Mouse (Mus musculus) limb, embryonic 10.5 days (tissue): ENCODE results near the gene Elk3. TPM values are rescaled to one million over a fixed set of nuclear protein-coding genes. Genes with fewer than 3 reads are reported as not detected.

Experiments
- DNase-seq: peaks from one replicate; pipeline ENCODE4 v3.0.0-alpha.2; 2017; ENCODE audit warnings: low spot score
- H3K27ac ChIP-seq: fragments of 300-500 bp; sonication (generic); 2 replicates; pipeline ENCODE4 v1.5.1; 2016; ENCODE audit warnings: mild to moderate bottlenecking
- H3K27me3 ChIP-seq: fragments of 300-500 bp; sonication (generic); 2 replicates; pipeline ENCODE4 v1.6.1; 2016; ENCODE audit warnings: low read depth, mild to moderate bottlenecking; ENCODE audit not compliant: poor library complexity, severe bottlenecking
- H3K36me3 ChIP-seq: fragments of 300-500 bp; sonication (generic); 2 replicates; pipeline ENCODE4 v1.6.1; 2016; ENCODE audit warnings: mild to moderate bottlenecking, moderate library complexity
- H3K4me1 ChIP-seq: fragments of 300-500 bp; sonication (generic); 2 replicates; pipeline ENCODE4 v1.6.1; 2016
- H3K4me3 ChIP-seq: fragments of 300-500 bp; sonication (generic); 2 replicates; pipeline ENCODE4 v1.5.1; 2016; ENCODE audit warnings: mild to moderate bottlenecking, moderate library complexity
- H3K9me3 ChIP-seq: fragments of 300-500 bp; sonication (generic); replicated peaks from 2 replicates; pipeline ENCODE4 v1.6.1; 2016; ENCODE audit warnings: mild to moderate bottlenecking
- WGBS: fragments of 180-500 bp; shearing (Covaris S2); methylation state at CpG from one replicate; pipeline ENCODE4 v1.1.7; 2016; 5-methylcytosine and 5-hydroxymethylcytosine counted together
- polyA plus RNA-seq: library from polyadenylated mRNA; unstranded; fragments of >200 nt; fragmentation: Nextera tagmentation; extraction: Ambion mirVana; gene quantifications from 2 replicates; pipeline ENCODE4 v1.2.1, GENCODE M21; 2016

The Elk3 gene
- polyA plus RNA-seq, 1 experiment from 2014 or later: 36.0 TPM

GRCm38 (mm10) chr10:93283258-93283657 is 27.7 kb downstream of the Elk3 start:
- Histone ChIP-seq H3K9me3 (no peaks in the 10 kb centered on the region), H3K4me3 (no peak overlapping the region), H3K27ac (no peak overlapping the region), H3K4me1 (peaks cover 12% of the 10 kb centered on the region), H3K27me3 (no peaks in the 10 kb centered on the region), H3K36me3 (peaks cover 100% of the 10 kb centered on the region)
- DNase-seq: no peak
- WGBS: 65% methylated on average over 4 of the region's 4 CpGs

GRCm38 (mm10) chr10:93282526-93282964 is 28.4 kb downstream of the Elk3 start:
- H3K27ac ChIP-seq: 0 out of 2 replicates have a peak overlapping the region, but pooled peaks have one; percentile 27
- no peaks in the 10 kb centered on the region for H3K27me3 ChIP-seq
- no peaks in the 10 kb centered on the region for H3K9me3 ChIP-seq
- no peak overlapping the region for H3K4me3 ChIP-seq
- no peak for DNase-seq
- peaks cover 100% of the 10 kb centered on the region for H3K36me3 ChIP-seq
- peaks cover 17% of the 10 kb centered on the region for H3K4me1 ChIP-seq
- 43% methylated on average over 12 of the region's 12 CpGs for WGBS

- no peak for DNase-seq
- H3K4me3 ChIP-seq: no peak overlapping the region
- no peaks in the 10 kb centered on the region for H3K27me3 ChIP-seq
- no peak overlapping the region for H3K27ac ChIP-seq
- peaks cover 32% of the 10 kb centered on the region for H3K4me1 ChIP-seq
- peaks cover 96% of the 10 kb centered on the region for H3K36me3 ChIP-seq
- WGBS: 80% methylated on average over 7 of the region's 7 CpGs
- H3K9me3 ChIP-seq: no peaks in the 10 kb centered on the region
These were observed 29.8 kb downstream of the Elk3 start for GRCm38 (mm10) chr10:93281092-93281491.

GRCm38 (mm10) chr10:93280586-93280985 is 30.3 kb downstream of the Elk3 start:
- Histone ChIP-seq H3K27ac (no peak overlapping the region), H3K4me1 (peaks cover 37% of the 10 kb centered on the region), H3K4me3 (no peak overlapping the region), H3K9me3 (no peaks in the 10 kb centered on the region), H3K27me3 (no peaks in the 10 kb centered on the region), H3K36me3 (peaks cover 96% of the 10 kb centered on the region)
- 76% methylated on average over 12 of the region's 12 CpGs for WGBS
- DNase-seq: no peak

- Histone ChIP-seq H3K27me3 (no peaks in the 10 kb centered on the region), H3K4me3 (no peak overlapping the region), H3K27ac (no peak overlapping the region), H3K4me1 (peaks cover 49% of the 10 kb centered on the region), H3K36me3 (peaks cover 93% of the 10 kb centered on the region), H3K9me3 (no peaks in the 10 kb centered on the region)
- WGBS: 94% methylated on average over 9 of the region's 9 CpGs
- DNase-seq: no peak
These were observed 31.9 kb downstream of the Elk3 start for GRCm38 (mm10) chr10:93279062-93279461.

- Histone ChIP-seq H3K27me3 (no peaks in the 10 kb centered on the region), H3K9me3 (no peaks in the 10 kb centered on the region), H3K4me3 (no peak overlapping the region), H3K4me1 (peaks cover 51% of the 10 kb centered on the region), H3K36me3 (peaks cover 90% of the 10 kb centered on the region), H3K27ac (no peak overlapping the region)
- no peak for DNase-seq
- WGBS: 89% methylated on average over 8 of the region's 8 CpGs
These were observed 32.6 kb downstream of the Elk3 start for GRCm38 (mm10) chr10:93278361-93278760.

- Histone ChIP-seq H3K4me3 (no peak overlapping the region), H3K9me3 (no peaks in the 10 kb centered on the region), H3K4me1 (peaks cover 43% of the 10 kb centered on the region), H3K36me3 (peaks cover 90% of the 10 kb centered on the region), H3K27me3 (no peaks in the 10 kb centered on the region), H3K27ac (no peak overlapping the region)
- DNase-seq: no peak
- WGBS: 62% methylated on average over 9 of the region's 9 CpGs
These were observed 34.1 kb downstream of the Elk3 start for GRCm38 (mm10) chr10:93276857-93277256.

- WGBS: 10% methylated on average over 16 of the region's 16 CpGs
- Histone ChIP-seq H3K36me3 (peaks cover 88% of the 10 kb centered on the region), H3K27me3 (no peaks in the 10 kb centered on the region), H3K4me1 (peaks cover 43% of the 10 kb centered on the region), H3K4me3 (no peak overlapping the region), H3K9me3 (no peaks in the 10 kb centered on the region), H3K27ac (0 out of 2 replicates have a peak overlapping the region, but pooled peaks have one; percentile 32)
- peak; percentile 60 for DNase-seq
These were observed 34.6 kb downstream of the Elk3 start for GRCm38 (mm10) chr10:93276349-93276763.

- Histone ChIP-seq H3K27me3 (no peaks in the 10 kb centered on the region), H3K4me1 (peaks cover 43% of the 10 kb centered on the region), H3K36me3 (peaks cover 86% of the 10 kb centered on the region), H3K4me3 (no peak overlapping the region), H3K9me3 (no peaks in the 10 kb centered on the region), H3K27ac (0 out of 2 replicates have a peak overlapping the region, but pooled peaks have one; percentile 1)
- no peak for DNase-seq
- 54% methylated on average over 25 of the region's 25 CpGs for WGBS
These were observed 35.5 kb downstream of the Elk3 start for GRCm38 (mm10) chr10:93275212-93276136.

GRCm38 (mm10) chr10:93274277-93274696 is 36.6 kb downstream of the Elk3 start:
- no peak for DNase-seq
- peaks cover 49% of the 10 kb centered on the region for H3K4me1 ChIP-seq
- no peak overlapping the region for H3K27ac ChIP-seq
- WGBS: 57% methylated on average over 2 of the region's 2 CpGs
- H3K9me3 ChIP-seq: no peaks in the 10 kb centered on the region
- H3K36me3 ChIP-seq: peaks cover 83% of the 10 kb centered on the region
- H3K4me3 ChIP-seq: no peak overlapping the region
- no peaks in the 10 kb centered on the region for H3K27me3 ChIP-seq

GRCm38 (mm10) chr10:93272986-93273982 is 37.7 kb downstream of the Elk3 start:
- Histone ChIP-seq H3K27me3 (no peaks in the 10 kb centered on the region), H3K4me1 (peaks cover 49% of the 10 kb centered on the region), H3K27ac (no peak overlapping the region), H3K9me3 (no peaks in the 10 kb centered on the region), H3K36me3 (peaks cover 83% of the 10 kb centered on the region), H3K4me3 (no peak overlapping the region)
- DNase-seq: no peak
- 83% methylated on average over 14 of the region's 14 CpGs for WGBS

- Histone ChIP-seq H3K4me3 (no peak overlapping the region), H3K27ac (no peak overlapping the region), H3K9me3 (no peaks in the 10 kb centered on the region), H3K4me1 (peaks cover 37% of the 10 kb centered on the region), H3K27me3 (no peaks in the 10 kb centered on the region), H3K36me3 (peaks cover 84% of the 10 kb centered on the region)
- WGBS: 89% methylated on average over 7 of the region's 7 CpGs
- DNase-seq: no peak
These were observed 39.1 kb downstream of the Elk3 start for GRCm38 (mm10) chr10:93271831-93272230.
